Mouse (Mus musculus) megakaryocyte, embryonic 14.5 days (primary cell): ENCODE measurements around the gene Cep57. TPM values are rescaled to one million over a fixed set of nuclear protein-coding genes. Genes with fewer than 3 reads are reported as not detected.

Source experiments
- H3K27me3 ChIP-seq: replicated peaks from 2 replicates; pipeline ENCODE3; 2012; ENCODE audit warnings: inconsistent platforms
- H3K36me3 ChIP-seq: replicated peaks from 2 replicates; pipeline ENCODE3; 2012; ENCODE audit warnings: low read length, inconsistent platforms, mixed read lengths
- H3K4me1 ChIP-seq: 2 replicates; pipeline ENCODE4 v1.6.1; 2012; ENCODE audit warnings: inconsistent platforms
- H3K4me3 ChIP-seq: replicated peaks from 2 replicates; pipeline ENCODE3; 2012; ENCODE audit warnings: moderate library complexity, mild to moderate bottlenecking, inconsistent platforms
- H3K9me3 ChIP-seq: 2 replicates; pipeline ENCODE4 v1.6.1; 2012; ENCODE audit warnings: inconsistent platforms
- FLI1 ChIP-seq: IDR thresholded peaks from 2 replicates; pipeline ENCODE4 v1.6.1; 2012; ENCODE audit warnings: low read length, inconsistent platforms, mixed read lengths
- GATA1 ChIP-seq: IDR thresholded peaks from 3 replicates; pipeline ENCODE4 v1.6.1; 2012; ENCODE audit warnings: mixed read lengths, low read length, inconsistent platforms, borderline replicate concordance
- polyA plus RNA-seq: library from polyadenylated mRNA; stranded (reverse); fragments of >175 nt; gene quantifications from 2 replicates; pipeline ENCODE4 v1.2.3, GENCODE M21; 2012; ENCODE audit warnings: low replicate concordance; ENCODE audit not compliant: insufficient read depth

Cep57 gene
- polyA plus RNA-seq, 1 experiment: 3.6 TPM

DNA sequence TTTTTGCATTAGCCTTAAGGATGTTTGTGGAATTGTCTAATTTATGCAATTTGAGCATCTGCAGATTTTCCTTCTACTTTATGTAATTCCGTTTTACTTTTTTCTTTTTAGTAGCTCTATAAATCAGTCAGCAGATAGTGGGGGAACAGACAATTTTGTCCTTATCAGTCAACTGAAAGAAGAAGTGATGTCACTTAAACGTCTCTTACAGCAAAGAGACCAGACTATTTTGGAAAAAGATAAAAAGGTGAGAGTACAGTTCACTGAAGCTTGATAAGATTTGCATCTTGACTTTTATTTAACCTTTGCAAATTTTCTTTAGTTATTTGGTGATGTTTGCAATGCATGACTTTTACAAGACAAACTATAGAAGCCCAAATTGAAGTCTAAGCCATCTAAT is 9.8 kb upstream of the Cep57 start:
- Histone ChIP-seq H3K27me3 (no peaks in the 10 kb centered on the region), H3K9me3 (no peaks in the 10 kb centered on the region), H3K4me3 (no peak overlapping the region), H3K36me3 (peaks cover 100% of the 10 kb centered on the region), H3K4me1 (peaks cover 14% of the 10 kb centered on the region)
- TF ChIP-seq GATA1 (no peak), FLI1 (no peak)

GRCm38 (mm10) chr9:13835256-13835655 is 8.3 kb upstream of the Cep57 start:
- H3K27me3 ChIP-seq: no peaks in the 10 kb centered on the region
- H3K9me3 ChIP-seq: no peaks in the 10 kb centered on the region
- TF ChIP-seq GATA1: no peak
- TF ChIP-seq FLI1: no peak
- peaks cover 100% of the 10 kb centered on the region for H3K36me3 ChIP-seq
- H3K4me1 ChIP-seq: peaks cover 21% of the 10 kb centered on the region
- no peak overlapping the region for H3K4me3 ChIP-seq

- H3K4me3 ChIP-seq: peak overlapping the region; percentile 99
- peaks cover 47% of the 10 kb centered on the region for H3K36me3 ChIP-seq
- TF ChIP-seq FLI1: no peak
- TF ChIP-seq GATA1: no peak
- H3K27me3 ChIP-seq: no peaks in the 10 kb centered on the region
- H3K4me1 ChIP-seq: peaks cover 37% of the 10 kb centered on the region
- no peaks in the 10 kb centered on the region for H3K9me3 ChIP-seq
Measured at GRCm38 (mm10) chr9:13828087-13828441, 1.2 kb upstream of the Cep57 start.

DNA sequence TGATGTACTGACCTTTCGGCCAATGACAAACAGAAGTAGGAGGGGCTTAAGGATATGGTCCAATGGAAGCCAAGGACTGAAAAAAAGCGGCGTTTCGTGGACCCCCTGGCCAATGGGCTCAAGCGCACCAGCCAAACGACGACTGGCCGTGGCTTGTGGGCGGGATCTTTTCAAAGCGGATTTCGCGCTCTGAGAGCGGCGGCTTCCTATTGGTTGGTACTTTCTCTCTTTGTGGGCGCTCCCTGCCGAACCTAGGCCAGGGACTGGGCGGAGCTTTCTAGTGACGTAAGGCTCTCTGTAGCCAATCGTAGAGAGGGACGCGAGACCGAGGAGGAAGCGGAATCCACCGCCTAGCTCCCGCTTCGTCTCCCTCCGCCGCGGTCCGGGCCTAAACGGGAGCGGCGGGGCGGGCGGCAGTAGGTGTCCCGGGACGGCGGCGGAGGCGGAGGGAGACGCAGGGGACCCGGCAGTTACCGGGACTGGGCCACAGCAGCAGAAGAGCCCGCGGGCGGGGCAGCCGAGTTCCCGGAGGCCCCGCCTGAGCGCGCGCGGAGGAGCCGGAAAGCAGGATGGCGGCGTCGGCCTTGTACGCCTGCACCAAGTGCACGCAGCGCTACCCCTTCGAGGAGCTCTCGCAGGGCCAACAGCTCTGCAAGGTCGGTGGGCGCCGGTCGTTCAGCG is 639 bp upstream of the Cep57 start, which contains the start of gene Fam76b:
TSS of gene Fam76b (plus strand) at position 311 of the 681 bp plus-strand sequence.
- Histone ChIP-seq H3K36me3 (peaks cover 46% of the 10 kb centered on the region), H3K27me3 (no peaks in the 10 kb centered on the region), H3K4me3 (peak within 1 kb of the TSS; percentile 99), H3K9me3 (no peaks in the 10 kb centered on the region), H3K4me1 (peaks cover 36% of the 10 kb centered on the region)
- TF ChIP-seq GATA1 (no peak), FLI1 (peak; percentile 36; the same call in 1 of the 2 replicates)

DNA sequence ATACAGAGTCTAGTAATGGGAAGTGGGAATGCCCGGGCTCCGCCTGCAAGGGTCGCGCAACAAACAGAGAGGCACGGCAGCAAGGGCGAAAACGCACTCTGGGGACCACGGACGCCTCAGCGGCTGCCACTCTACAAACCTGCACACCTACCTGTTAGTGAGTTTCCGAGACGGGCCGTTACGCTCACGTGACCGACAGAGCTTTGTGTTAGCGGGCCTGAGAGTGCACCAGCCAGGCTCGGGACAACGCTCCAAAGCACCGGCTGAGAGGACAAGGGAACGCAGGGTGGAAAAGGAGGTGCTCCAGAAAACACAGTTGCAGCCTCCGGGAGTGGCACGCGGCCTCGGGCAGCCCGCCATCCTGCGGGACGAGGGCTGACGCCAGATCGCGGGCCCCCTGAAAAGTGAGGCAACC is 509 bp downstream of the Cep57 start:
- Histone ChIP-seq H3K9me3 (no peaks in the 10 kb centered on the region), H3K36me3 (peaks cover 43% of the 10 kb centered on the region), H3K4me3 (peak overlapping the region; percentile 99), H3K27me3 (no peaks in the 10 kb centered on the region), H3K4me1 (peaks cover 38% of the 10 kb centered on the region)
- TF ChIP-seq GATA1: no peak
- no peak for TF ChIP-seq FLI1

GRCm38 (mm10) chr9:13825896-13826295 is 1.0 kb downstream of the Cep57 start:
- Histone ChIP-seq H3K27me3 (no peaks in the 10 kb centered on the region), H3K4me1 (peaks cover 33% of the 10 kb centered on the region), H3K36me3 (peaks cover 43% of the 10 kb centered on the region), H3K4me3 (peak overlapping the region; percentile 99), H3K9me3 (no peaks in the 10 kb centered on the region)
- no peak for TF ChIP-seq FLI1
- no peak for TF ChIP-seq GATA1

DNA sequence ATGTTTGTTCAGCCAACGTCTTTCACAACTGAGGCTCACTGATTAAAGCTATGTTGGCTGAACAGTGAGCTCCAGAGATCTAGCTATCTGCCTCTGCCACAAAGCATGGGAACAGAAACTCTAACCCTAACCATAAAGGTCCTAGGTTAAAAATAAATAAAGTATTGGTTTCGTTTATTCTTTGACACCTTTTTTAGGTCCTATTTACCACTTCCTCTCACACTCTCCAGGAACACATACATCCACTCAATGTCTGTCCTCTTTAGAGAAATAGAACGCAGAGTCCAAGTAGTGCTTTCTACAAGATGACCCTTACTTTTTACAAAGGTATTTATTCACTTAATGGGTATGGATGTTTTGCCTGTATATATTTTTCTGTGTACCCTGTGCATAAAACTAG is 6.1 kb downstream of the Cep57 start:
- TF ChIP-seq GATA1 (no peak), FLI1 (no peak)
- Histone ChIP-seq H3K4me3 (no peak overlapping the region), H3K36me3 (peaks cover 77% of the 10 kb centered on the region), H3K27me3 (no peaks in the 10 kb centered on the region), H3K4me1 (peaks cover 24% of the 10 kb centered on the region), H3K9me3 (peaks cover 5% of the 10 kb centered on the region; the same call in 1 of the 2 replicates)

- TF ChIP-seq GATA1: no peak
- TF ChIP-seq FLI1: no peak
- Histone ChIP-seq H3K4me3 (no peak overlapping the region), H3K4me1 (peaks cover 6% of the 10 kb centered on the region), H3K9me3 (peaks cover 5% of the 10 kb centered on the region; the same call in 1 of the 2 replicates), H3K27me3 (no peaks in the 10 kb centered on the region), H3K36me3 (peaks cover 96% of the 10 kb centered on the region)
Measured at GRCm38 (mm10) chr9:13818369-13818768, 8.5 kb downstream of the Cep57 start.

GRCm38 (mm10) chr9:13809937-13810336 is 17.0 kb downstream of the Cep57 start:
- H3K27me3 ChIP-seq: no peaks in the 10 kb centered on the region
- no peaks in the 10 kb centered on the region for H3K9me3 ChIP-seq
- H3K4me3 ChIP-seq: no peak overlapping the region
- H3K4me1 ChIP-seq: no peaks in the 10 kb centered on the region
- TF ChIP-seq GATA1: no peak
- TF ChIP-seq FLI1: no peak
- peaks cover 95% of the 10 kb centered on the region for H3K36me3 ChIP-seq

DNA sequence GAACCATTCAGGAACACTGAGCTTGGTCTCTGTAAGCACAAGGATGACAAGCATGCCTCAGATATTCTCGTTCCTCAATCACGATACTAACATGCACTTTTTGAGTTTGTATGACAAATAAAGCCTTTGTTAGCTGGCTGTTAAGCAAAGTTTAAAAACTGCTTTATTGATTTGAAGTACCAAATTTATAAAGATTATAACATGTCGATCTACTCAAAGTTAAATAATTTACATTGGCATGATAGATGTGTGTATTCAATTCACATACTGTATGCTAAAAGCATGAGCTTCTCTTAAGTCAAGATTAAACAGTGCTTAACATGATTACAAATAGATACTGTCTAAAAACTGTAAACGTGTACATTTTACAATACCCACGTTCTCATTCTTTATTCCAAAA is 19.2 kb downstream of the Cep57 start:
- TF ChIP-seq FLI1 (no peak), GATA1 (no peak)
- H3K4me3 ChIP-seq: no peak overlapping the region
- peaks cover 95% of the 10 kb centered on the region for H3K36me3 ChIP-seq
- H3K9me3 ChIP-seq: no peaks in the 10 kb centered on the region
- H3K27me3 ChIP-seq: no peaks in the 10 kb centered on the region
- no peaks in the 10 kb centered on the region for H3K4me1 ChIP-seq

DNA sequence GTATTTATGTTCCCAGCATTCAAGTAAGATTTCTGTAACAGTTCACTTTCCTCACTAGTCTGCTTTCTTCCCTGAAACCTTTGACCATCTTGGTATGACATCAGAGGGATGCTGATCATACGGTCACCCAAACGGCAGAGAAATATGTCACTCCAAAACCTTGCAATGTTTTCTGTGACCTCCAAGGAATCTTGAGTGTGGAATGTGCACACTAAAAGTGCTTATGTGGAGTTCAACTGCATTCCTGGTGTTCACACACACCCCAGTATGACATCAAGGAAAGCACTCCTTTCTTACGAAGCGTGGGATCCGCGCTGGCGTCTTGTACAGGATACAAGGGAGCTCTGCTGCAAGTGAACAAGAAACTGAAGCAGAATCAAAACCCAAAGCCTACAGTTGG is 20.1 kb downstream of the Cep57 start:
- peaks cover 95% of the 10 kb centered on the region for H3K36me3 ChIP-seq
- TF ChIP-seq FLI1: no peak
- TF ChIP-seq GATA1: no peak
- no peaks in the 10 kb centered on the region for H3K9me3 ChIP-seq
- no peaks in the 10 kb centered on the region for H3K4me1 ChIP-seq
- H3K4me3 ChIP-seq: no peak overlapping the region
- no peaks in the 10 kb centered on the region for H3K27me3 ChIP-seq
